Mouse (Mus musculus) liver, adult (tissue): ENCODE measurements around the gene Cyp4x1.

Experiments used
- GATA4 ChIP-seq: IDR thresholded peaks from 2 replicates; pipeline ENCODE4 v1.6.1; 2014; ENCODE audit warnings: mild to moderate bottlenecking, low read length; ENCODE audit not compliant: insufficient replicate concordance

Gene Cyp4x1

GRCm38 (mm10) chr4:115095671-115096434 is 38.2 kb downstream of the Cyp4x1 start:
- no peak for TF ChIP-seq GATA4

GRCm38 (mm10) chr4:115094056-115094455 is 40.0 kb downstream of the Cyp4x1 start:
- no peak for TF ChIP-seq GATA4

- TF ChIP-seq GATA4: no peak
Observed at GRCm38 (mm10) chr4:115093331-115093864, 40.7 kb downstream of the Cyp4x1 start.

DNA sequence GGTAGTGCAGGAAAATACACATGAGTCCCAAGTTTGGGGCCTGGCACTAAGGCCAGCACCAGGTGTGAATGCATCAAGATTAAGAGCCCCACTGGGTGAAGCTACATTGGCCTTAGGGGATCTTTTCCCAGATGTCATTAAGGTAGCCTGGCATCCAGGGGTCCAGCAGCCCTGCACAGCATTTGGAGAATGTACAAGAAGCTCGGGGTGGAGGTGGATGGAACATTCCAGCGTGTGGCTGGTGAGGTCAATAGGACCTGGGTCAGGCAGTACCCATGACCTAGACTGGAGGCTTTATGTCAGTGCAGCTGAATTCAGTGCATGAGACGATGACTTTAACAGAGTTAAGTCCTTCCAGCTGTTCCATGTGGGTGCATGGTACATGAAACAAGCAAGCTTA is 42.3 kb downstream of the Cyp4x1 start:
- TF ChIP-seq GATA4: no peak

DNA sequence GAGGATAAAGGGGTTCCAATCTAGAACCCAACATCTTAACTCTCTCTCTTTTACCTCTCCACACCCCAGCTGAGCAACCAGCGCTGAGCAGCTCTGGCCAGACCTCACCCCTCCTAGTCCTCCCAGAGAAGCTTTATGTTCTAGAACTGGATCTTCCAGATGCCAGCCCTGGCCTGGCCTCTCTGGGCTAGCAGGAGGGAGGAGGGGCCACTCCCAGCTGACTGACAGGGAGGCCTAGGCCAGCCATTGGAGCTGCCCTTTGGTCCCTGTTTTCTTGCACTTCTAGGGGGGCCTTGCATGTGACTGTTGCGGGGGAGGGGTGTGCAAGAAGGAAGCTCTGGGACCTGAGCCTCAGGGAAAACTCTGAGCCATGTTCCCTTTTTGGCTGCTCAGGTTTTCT is 43.5 kb downstream of the Cyp4x1 start:
- TF ChIP-seq GATA4: no peak

GRCm38 (mm10) chr4:115088611-115089338 is 45.3 kb downstream of the Cyp4x1 start, which contains the start of gene Pdzk1ip1:
TSS of gene Pdzk1ip1 (plus strand) at chr4:115088708.
- TF ChIP-seq GATA4: no peak

- TF ChIP-seq GATA4: no peak
Observed at GRCm38 (mm10) chr4:115086763-115087415, 47.2 kb downstream of the Cyp4x1 start.

- no peak for TF ChIP-seq GATA4
Observed at GRCm38 (mm10) chr4:115086257-115086656, 47.8 kb downstream of the Cyp4x1 start.

- no peak for TF ChIP-seq GATA4
Observed at GRCm38 (mm10) chr4:115085522-115086095, 48.5 kb downstream of the Cyp4x1 start.

DNA sequence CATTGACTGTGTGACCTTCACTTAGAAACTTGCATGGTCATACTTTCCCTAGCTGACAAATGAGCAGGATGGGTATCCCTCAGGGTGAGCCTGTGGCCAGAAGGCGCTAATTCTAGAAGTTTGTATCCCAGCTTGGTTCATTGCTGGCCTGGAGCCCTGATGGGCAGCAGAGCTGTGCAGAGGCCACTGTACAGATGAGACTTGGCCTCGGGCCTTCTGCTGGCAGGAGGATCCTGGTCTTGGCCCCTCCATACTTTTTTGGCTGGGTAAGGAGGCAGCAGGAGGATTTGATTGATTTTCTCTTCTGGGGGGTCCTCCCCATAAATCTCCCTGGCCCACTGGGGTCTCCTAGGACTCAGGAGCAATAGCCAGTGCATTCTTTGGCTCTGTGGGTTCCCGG is 51.0 kb downstream of the Cyp4x1 start:
- TF ChIP-seq GATA4: no peak

GRCm38 (mm10) chr4:115079821-115080349 is 54.2 kb downstream of the Cyp4x1 start:
- TF ChIP-seq GATA4: no peak

- no peak for TF ChIP-seq GATA4
Observed at GRCm38 (mm10) chr4:115078892-115079820, 54.9 kb downstream of the Cyp4x1 start.

DNA sequence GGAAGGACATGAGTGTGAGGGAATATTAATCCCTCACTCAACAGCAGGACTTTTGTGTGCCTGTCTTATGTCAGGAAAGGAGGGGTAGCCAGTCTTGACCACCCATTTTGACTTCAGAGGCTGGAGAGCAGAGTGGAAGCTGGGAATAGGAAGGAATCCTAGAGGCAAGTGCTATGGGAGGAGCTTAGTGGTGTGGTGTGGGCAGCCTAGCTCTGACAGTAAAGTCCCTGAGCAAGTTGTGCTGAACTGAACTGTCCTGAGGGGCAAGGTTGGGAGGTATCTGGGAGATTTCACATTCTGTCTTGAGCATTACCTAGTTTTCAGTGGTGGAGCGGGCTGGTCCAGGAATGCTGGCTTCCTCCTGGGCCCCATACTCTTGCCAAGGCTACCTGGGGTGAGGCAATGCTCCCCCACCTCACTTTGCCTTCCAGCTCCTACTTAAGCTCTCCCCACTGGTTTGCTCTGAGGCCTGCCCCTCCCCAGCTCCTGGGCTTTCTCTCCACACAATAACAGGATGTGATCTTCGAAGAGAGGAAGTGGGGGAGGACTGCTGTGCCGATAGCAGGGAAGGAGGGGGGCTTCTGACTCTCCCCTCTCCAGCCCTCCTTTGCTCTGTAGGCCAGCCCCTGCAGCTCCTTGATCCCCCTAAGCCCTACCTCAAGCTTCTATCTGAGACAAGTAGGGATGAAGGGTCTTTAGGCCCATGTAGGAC is 58.7 kb downstream of the Cyp4x1 start:
- TF ChIP-seq GATA4: peak; percentile 83; the same call in 1 of the 2 replicates

DNA sequence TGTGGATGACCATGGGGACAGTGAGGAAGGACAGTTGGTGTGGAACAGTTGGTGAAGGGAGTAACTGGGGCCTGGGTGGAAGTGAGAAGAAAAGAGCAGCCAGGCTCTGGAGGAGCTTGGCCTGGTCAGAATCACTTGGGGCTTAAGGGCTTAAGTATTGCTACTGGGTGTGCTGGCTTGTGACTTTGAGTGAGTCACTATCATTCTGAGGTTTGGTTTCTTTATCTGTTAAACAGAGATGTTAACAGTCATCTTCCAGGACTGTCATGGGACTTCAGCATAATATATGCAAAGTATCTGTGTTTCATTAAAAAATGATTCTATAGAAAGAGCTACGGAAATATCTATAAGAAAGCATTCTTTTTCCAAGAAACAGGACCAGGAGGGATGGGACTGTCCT is 59.3 kb downstream of the Cyp4x1 start:
- no peak for TF ChIP-seq GATA4

- no peak for TF ChIP-seq GATA4
Observed at GRCm38 (mm10) chr4:115071668-115072067, 62.4 kb downstream of the Cyp4x1 start.
